In genomic region chr11:7221826-7222225, GRCm38 (mm10) we compare ENCODE assay signal across 27 mouse cellular contexts. TPM values are rescaled to one million over a fixed set of nuclear protein-coding genes. Genes with fewer than 3 reads are reported as not detected.
A peak's percentile ranks its signal among the peaks of the same experiment; 100 is the strongest.
DNase-seq lines count a peak whose midpoint lies in the region; ATAC-seq and TF ChIP-seq lines count a peak whose summit lies in the region.
"Not testable (repeated sequence)": the region's sequence is repeated elsewhere in the genome, so short reads cannot be mapped to it uniquely, and the experiment has no call there.
"Had no signal": no experiment of that assay in that cellular context is flagged by ENCODE, and none has a peak within 500 bp of the region (broad histone marks: within the 10 kb centered on the region; RNA-seq: fewer than 3 reads in every experiment).

No protein-coding gene starts in this region.

- not testable (repeated sequence) for H3K27ac ChIP-seq in ES-Bruce4 (ENCODE audit: insufficient read depth, low read length); embryonic facial prominence, embryonic 11.5 days (replicated peaks; ENCODE audit: low read depth, low read length); heart, embryonic 10.5 days; layer of hippocampus, adult 2 months; liver, postnatal 0 days (ENCODE audit: low read depth)

- DNase-seq in R1 (ENCODE audit: low read depth, low spot score), result peak; percentile 73
- peak; percentile 27 for DNase-seq in embryonic facial prominence, embryonic 11.5 days (ENCODE audit: low spot score)
- peak; percentile 25 for DNase-seq in heart, embryonic 10.5 days (ENCODE audit: low spot score)
- not testable (repeated sequence) for DNase-seq in layer of hippocampus, adult 2 months (ENCODE audit: low spot score in 2 of 2); liver, postnatal 0 days
- peak; percentile 33 for DNase-seq in retina, postnatal 1 day

- H3K27me3 ChIP-seq in ES-Bruce4 (ENCODE audit: control insufficient read depth, insufficient read depth, low read length, poor library complexity, severe bottlenecking); embryonic facial prominence, embryonic 11.5 days (ENCODE audit: control insufficient read depth, insufficient read depth, low read length); heart, embryonic 10.5 days (ENCODE audit: insufficient read depth, poor library complexity, severe bottlenecking); liver, postnatal 0 days (ENCODE audit: insufficient read depth, low read length): not testable (repeated sequence)

- not testable (repeated sequence) for ATAC-seq in embryonic facial prominence, embryonic 11.5 days (replicated peaks; ENCODE audit: insufficient number of reproducible peaks, low FRiP score, low TSS enrichment, low read depth); liver, postnatal 0 days

- H3K9me3 ChIP-seq in ES-Bruce4 (replicated peaks; ENCODE audit: control insufficient read depth, insufficient read depth, low read length, poor library complexity, severe bottlenecking); embryonic facial prominence, embryonic 11.5 days (replicated peaks; ENCODE audit: control insufficient read depth, low read length); heart, embryonic 10.5 days; liver, postnatal 0 days (ENCODE audit: low read length): not testable (repeated sequence)

- WGBS in embryonic facial prominence, embryonic 11.5 days, result 73% methylated on average over 8 of the region's 8 CpGs
- WGBS in heart, embryonic 10.5 days, result 78% methylated on average over 8 of the region's 8 CpGs
- WGBS in liver, postnatal 0 days (ENCODE audit: insufficient replicate concordance), result 66% methylated on average over 8 of the region's 8 CpGs

- not testable (repeated sequence) for TF ChIP-seq EP300 in ES-Bruce4 (IDR thresholded peaks at IDR 0.05; ENCODE audit: insufficient read depth, low read depth, low read length); liver, postnatal 0 days (IDR thresholded peaks at IDR 0.05; ENCODE audit: low read depth)

- H3K4me2 ChIP-seq in embryonic facial prominence, embryonic 11.5 days (ENCODE audit: low read depth, low read length); liver, postnatal 0 days (ENCODE audit: low read depth, low read length): not testable (repeated sequence)

- not testable (repeated sequence) for H3K9ac ChIP-seq in ES-Bruce4 (ENCODE audit: low read depth, poor library complexity, severe bottlenecking); embryonic facial prominence, embryonic 11.5 days (replicated peaks; ENCODE audit: low read length); liver, postnatal 0 days (replicated peaks)

- H3K36me3 ChIP-seq in ES-Bruce4 (ENCODE audit: control insufficient read depth, insufficient read depth, low read length, poor library complexity, severe bottlenecking); embryonic facial prominence, embryonic 11.5 days (replicated peaks; ENCODE audit: control insufficient read depth, insufficient read depth, low read depth, low read length); heart, embryonic 10.5 days; liver, postnatal 0 days (replicated peaks; ENCODE audit: insufficient read depth, low read length): not testable (repeated sequence)

- H3K4me1 ChIP-seq in ES-Bruce4 (ENCODE audit: control insufficient read depth, insufficient read depth, low read length); embryonic facial prominence, embryonic 11.5 days (ENCODE audit: control insufficient read depth, insufficient read depth, low read length); heart, embryonic 10.5 days; liver, postnatal 0 days (ENCODE audit: insufficient read depth): not testable (repeated sequence)

- H3K4me3 ChIP-seq in ES-Bruce4 (ENCODE audit: low read depth, low read length); embryonic facial prominence, embryonic 11.5 days (ENCODE audit: low read depth, low read length); heart, embryonic 10.5 days; layer of hippocampus, adult 2 months; liver, postnatal 0 days (ENCODE audit: low read depth, low read length): not testable (repeated sequence)

- TF ChIP-seq CTCF in ES-Bruce4 (IDR thresholded peaks at IDR 0.05; ENCODE audit: low read depth, low read length), result peak; percentile 28
- TF ChIP-seq CTCF in layer of hippocampus, adult 2 months (conservative IDR thresholded peaks at IDR 0.05), result peak; percentile 55
- peak; percentile 31 for TF ChIP-seq CTCF in liver, postnatal 0 days (IDR thresholded peaks at IDR 0.05; ENCODE audit: low read depth)

- TF ChIP-seq POLR2A in ES-Bruce4 (IDR thresholded peaks at IDR 0.05; ENCODE audit: insufficient read depth, low read length), result not testable (repeated sequence)

RNA-seq across cellular contexts. Expression of gene Igfbp3, which starts 8.1 kb away (rescaled TPM):
- polyA plus RNA-seq in ES-Bruce4 (2011; ENCODE audit: insufficient read depth, insufficient read length, low read depth, missing spikeins), result 165 and 168 TPM in 2 replicates
- polyA plus RNA-seq in embryonic facial prominence, embryonic 11.5 days (2014; fragmentation: Nextera tagmentation; extraction: Ambion mirVana), result 51.1 and 53.7 TPM in 2 replicates
- 15.7 and 25.9 TPM in 2 replicates for polyA plus RNA-seq in heart, embryonic 10.5 days (2016; fragmentation: Nextera tagmentation; extraction: Ambion mirVana)
- total RNA-seq in layer of hippocampus, adult 2 months (2021), result 10 to 100 TPM; 10.2 to 11.1 TPM
- 27.4 and 31.3 TPM in 2 replicates for polyA plus RNA-seq in liver, postnatal 0 days (2015; fragmentation: Nextera tagmentation; extraction: Ambion mirVana)
- total RNA-seq: granulocyte monocyte progenitor cell, adult 5-6 weeks had no signal
- polyA plus RNA-seq: inflammation-experienced regulatory T-cells, adult 6 months had no signal

RNA-seq across cellular contexts. Expression of gene Igfbp1, which starts 24.2 kb away (rescaled TPM):
- not detected in 2 replicates for polyA plus RNA-seq in ES-Bruce4 (2011; ENCODE audit: insufficient read depth, insufficient read length, low read depth, missing spikeins)
- polyA plus RNA-seq in embryonic facial prominence, embryonic 11.5 days (2014; fragmentation: Nextera tagmentation; extraction: Ambion mirVana), result 0.27 and 0.50 TPM in 2 replicates
- polyA plus RNA-seq in heart, embryonic 10.5 days (2016; fragmentation: Nextera tagmentation; extraction: Ambion mirVana), result 0.15 and 4.3 TPM in 2 replicates
- total RNA-seq in layer of hippocampus, adult 2 months (2021), result under 1 TPM in 1 of 2 experiments, not detected in 1; 0.23 TPM
- 1,301 and 1,767 TPM in 2 replicates for polyA plus RNA-seq in liver, postnatal 0 days (2015; fragmentation: Nextera tagmentation; extraction: Ambion mirVana)
- total RNA-seq: common myeloid progenitor, adult 5-6 weeks; gastrocnemius, postnatal 14 days; granulocyte monocyte progenitor cell, adult 5-6 weeks; heart, postnatal 4 days; layer of hippocampus, adult 8-10 months; layer of hippocampus, postnatal 25 days had no signal
- polyA plus RNA-seq: forebrain, embryonic 12.5 days; heart, postnatal 0 days; hindbrain, embryonic 14.5 days; inflammation-experienced regulatory T-cells, adult 6 months had no signal

RNA-seq across cellular contexts. Expression of gene Gm11985, which starts 33.5 kb away (rescaled TPM):
- not detected in 2 replicates for polyA plus RNA-seq in ES-Bruce4 (2011; ENCODE audit: insufficient read depth, insufficient read length, low read depth, missing spikeins)
- polyA plus RNA-seq in embryonic facial prominence, embryonic 11.5 days (2014; fragmentation: Nextera tagmentation; extraction: Ambion mirVana), result not detected in 2 replicates
- polyA plus RNA-seq in heart, embryonic 10.5 days (2016; fragmentation: Nextera tagmentation; extraction: Ambion mirVana), result 0.21 TPM in 1 of 2 replicates, not detected in the other
- not detected for total RNA-seq in layer of hippocampus, adult 2 months (2021)
- polyA plus RNA-seq in liver, postnatal 0 days (2015; fragmentation: Nextera tagmentation; extraction: Ambion mirVana), result 0.11 TPM in 2 replicates
- total RNA-seq: adrenal gland, postnatal 14 days; common myeloid progenitor, adult 5-6 weeks; gastrocnemius, postnatal 14 days; granulocyte monocyte progenitor cell, adult 5-6 weeks; heart, postnatal 4 days; layer of hippocampus, adult 8-10 months; layer of hippocampus, postnatal 25 days had no signal
- polyA plus RNA-seq: embryonic facial prominence, embryonic 15.5 days; forebrain, embryonic 12.5 days; heart, embryonic 12.5 days; heart, postnatal 0 days; hindbrain, embryonic 14.5 days; inflammation-experienced regulatory T-cells, adult 6 months; kidney, embryonic 15.5 days; limb, embryonic 10.5 days; limb, embryonic 15.5 days; liver, embryonic 15.5 days; midbrain, embryonic 12.5 days; neural tube, embryonic 13.5 days; small intestine, adult 2 months had no signal

Comparison
In these comparisons a context has a peak if more than half of its experiments do, and no peak if none do; other contexts are left out.
1. RNA of gene Igfbp1, which starts 24.2 kb away (polyA plus RNA-seq): 1,301 to 1,767 TPM in liver, postnatal 0 days; 0.15 to 4.3 TPM in heart, embryonic 10.5 days, 0.27 to 0.50 TPM in embryonic facial prominence, embryonic 11.5 days and not detected in ES-Bruce4; every median in the first group is over 100 times any median in the second.
2. Peak in every context shown above with its lines, with median percentiles within 50 percentile points of each other: CTCF ChIP-seq.